Mouse (Mus musculus): ENCODE measurements at regions not wholly inside any gene's neighbourhood (a gene's known extent, or its start where the extent isn't known, plus 50 kb on each side); places are given as distances from the start of the nearest gene placed in this dataset.
"Not testable (repeated sequence)": the region's sequence is repeated elsewhere in the genome, so short reads cannot be mapped to it uniquely, and the experiment has no call there.

- intact Hi-C loops (cut with DNase I), result loop anchor here (2.0 to 5.0 kb wide), 2 partner anchors 104 to 790 kb away; no protein-coding TSS in a partner anchor
- peak; percentile 77 to 89 for DNase-seq
These were observed 339.2 kb downstream of the Adam3 start for GRCm38 (mm10) chr8:24386462-24386861.

GRCm38 (mm10) chr8:24383963-24384435 is 341.7 kb downstream of the Adam3 start:
- no peak for DNase-seq
- intact Hi-C loops (cut with DNase I), result loop anchor here (5.0 kb wide), 1 partner anchor 212 kb away; no protein-coding TSS in a partner anchor

- DNase-seq, result no peak
- intact Hi-C loops (cut with DNase I), result loop anchor here (5.0 kb wide), 1 partner anchor 211 kb away; no protein-coding TSS in a partner anchor
These were observed 342.3 kb downstream of the Adam3 start for GRCm38 (mm10) chr8:24383130-24383962.

GRCm38 (mm10) chr8:24381666-24382253 is 343.9 kb downstream of the Adam3 start:
- no peak for DNase-seq
- intact Hi-C loops (cut with DNase I), result loop anchor here (1.0 to 5.0 kb wide), 2 partner anchors 209 to 777 kb away; no protein-coding TSS in a partner anchor

- intact Hi-C loops (cut with DNase I), result no loop called here
- no peak for DNase-seq
These were observed 347.6 kb downstream of the Adam3 start for GRCm38 (mm10) chr8:24378070-24378469.

GRCm38 (mm10) chr8:24376846-24377245 is 348.8 kb downstream of the Adam3 start:
- DNase-seq; intact Hi-C loops (cut with DNase I): not testable (repeated sequence)

- no peak for DNase-seq
- intact Hi-C loops (cut with DNase I), result no loop called here
These were observed 351.1 kb downstream of the Adam3 start for GRCm38 (mm10) chr8:24374503-24374902.

GRCm38 (mm10) chr8:24372068-24372467 is 353.6 kb downstream of the Adam3 start:
- intact Hi-C loops (cut with DNase I), result no loop called here
- no peak for DNase-seq

- intact Hi-C loops (cut with DNase I), result no loop called here
- DNase-seq, result peak; percentile 26 to 36
These were observed 359.7 kb downstream of the Adam3 start for GRCm38 (mm10) chr8:24366000-24366399.

GRCm38 (mm10) chr8:24364685-24365084 is 361.0 kb downstream of the Adam3 start:
- intact Hi-C loops (cut with DNase I), result no loop called here
- DNase-seq, result peak; percentile 77 to 79

GRCm38 (mm10) chr8:24359022-24359600 is 366.5 kb downstream of the Adam3 start:
- intact Hi-C loops (cut with DNase I), result no loop called here
- no peak for DNase-seq

GRCm38 (mm10) chr8:24355146-24355545 is 370.5 kb downstream of the Adam3 start:
- intact Hi-C loops (cut with DNase I), result no loop called here
- no peak for DNase-seq

GRCm38 (mm10) chr8:24353842-24354241 is 371.8 kb downstream of the Adam3 start:
- intact Hi-C loops (cut with DNase I), result no loop called here
- no peak for DNase-seq

GRCm38 (mm10) chr8:24352322-24352721 is 373.3 kb downstream of the Adam3 start:
- intact Hi-C loops (cut with DNase I), result no loop called here
- DNase-seq, result no peak

GRCm38 (mm10) chr8:24351760-24352159 is 373.9 kb downstream of the Adam3 start:
- intact Hi-C loops (cut with DNase I), result no loop called here
- DNase-seq, result no peak

GRCm38 (mm10) chr8:24346390-24347113 is 379.1 kb downstream of the Adam3 start:
- intact Hi-C loops (cut with DNase I), result no loop called here
- DNase-seq, result no peak

GRCm38 (mm10) chr8:24338694-24339093 is 387.0 kb downstream of the Adam3 start:
- intact Hi-C loops (cut with DNase I), result loop anchor here (5.0 kb wide), 1 partner anchor 741 kb away; no protein-coding TSS in a partner anchor
- no peak for DNase-seq

GRCm38 (mm10) chr8:24337635-24338034 is 388.0 kb downstream of the Adam3 start:
- DNase-seq, result peak; percentile 42 to 52
- intact Hi-C loops (cut with DNase I), result loop anchor here (5.0 kb wide), 1 partner anchor 740 kb away; no protein-coding TSS in a partner anchor

GRCm38 (mm10) chr8:24335709-24336108 is 389.9 kb downstream of the Adam3 start:
- no peak for DNase-seq
- intact Hi-C loops (cut with DNase I), result loop anchor here (5.0 kb wide), 1 partner anchor 738 kb away; no protein-coding TSS in a partner anchor

- peak in 1 of 2 experiments; percentile 13 for DNase-seq
- intact Hi-C loops (cut with DNase I), result no loop called here
These were observed 391.9 kb downstream of the Adam3 start for GRCm38 (mm10) chr8:24333705-24334104.

Measured in heart, postnatal 10 days (tissue).